Mouse (Mus musculus) left cerebral cortex, postnatal 25 days (tissue): ENCODE data around the gene Gm5891. TPM values are rescaled to one million over a fixed set of nuclear protein-coding genes. Genes with fewer than 3 reads are reported as not detected.
"Not testable (repeated sequence)": the region's sequence is repeated elsewhere in the genome, so short reads cannot be mapped to it uniquely, and the experiment has no call there.

Source experiments
- DNase-seq, 2 experiments: peaks; one replicate each; pipeline ENCODE4 v3.0.0; 2022; ENCODE audit warnings: low spot score in 2 of 2, mixed read lengths in 1 of 2
- intact Hi-C: fragments of 180-260 bp; cut with DNase I; formaldehyde crosslinking; loops from one replicate; pipeline ENCODE4 v1.15.1; 2025
- total RNA-seq, 2 experiments: library from RNA; stranded (reverse); gene quantifications; 2 replicates each; pipeline ENCODE4 v1.2.3; 2021

The Gm5891 gene
- total RNA-seq = not detected

GRCm38 (mm10) chr7:21921191-21921590, at the start of gene Gm5891:
TSS of gene Gm5891 (minus strand) at chr7:21921291.
- DNase-seq, intact Hi-C loops: not testable (repeated sequence)

Other genes starting within 250 kb of the Gm5891 start
- gene Gm4175, start 159.8 kb downstream of the Gm5891 start, total RNA-seq = not detected
- gene Gm4177, start 124.6 kb downstream of the Gm5891 start, total RNA-seq = not detected
- not detected for gene Vmn1r135, start 88.9 kb downstream of the Gm5891 start, total RNA-seq
- gene Gm5725, start 77.0 kb downstream of the Gm5891 start, total RNA-seq = not detected
- not detected for gene Vmn1r137, start 73.3 kb upstream of the Gm5891 start, total RNA-seq
- gene Vmn1r138, start 107.6 kb upstream of the Gm5891 start, total RNA-seq = not detected
- gene Gm6176, start 135.0 kb upstream of the Gm5891 start, total RNA-seq = not detected
- not detected for gene Vmn1r139, start 147.8 kb upstream of the Gm5891 start, total RNA-seq
- not detected for gene Gm16451, start 197.0 kb upstream of the Gm5891 start, total RNA-seq
- not detected for gene Gm10666, start 213.4 kb upstream of the Gm5891 start, total RNA-seq
- gene Vmn1r142, start 242.7 kb upstream of the Gm5891 start, total RNA-seq = not detected